Mouse (Mus musculus): ENCODE data around the gene Spice1. TPM values are rescaled to one million over a fixed set of nuclear protein-coding genes. Genes with fewer than 3 reads are reported as not detected.

The Spice1 gene
- polyA plus RNA-seq, 1 experiment from 2014 or later: 38.5 TPM

DNA sequence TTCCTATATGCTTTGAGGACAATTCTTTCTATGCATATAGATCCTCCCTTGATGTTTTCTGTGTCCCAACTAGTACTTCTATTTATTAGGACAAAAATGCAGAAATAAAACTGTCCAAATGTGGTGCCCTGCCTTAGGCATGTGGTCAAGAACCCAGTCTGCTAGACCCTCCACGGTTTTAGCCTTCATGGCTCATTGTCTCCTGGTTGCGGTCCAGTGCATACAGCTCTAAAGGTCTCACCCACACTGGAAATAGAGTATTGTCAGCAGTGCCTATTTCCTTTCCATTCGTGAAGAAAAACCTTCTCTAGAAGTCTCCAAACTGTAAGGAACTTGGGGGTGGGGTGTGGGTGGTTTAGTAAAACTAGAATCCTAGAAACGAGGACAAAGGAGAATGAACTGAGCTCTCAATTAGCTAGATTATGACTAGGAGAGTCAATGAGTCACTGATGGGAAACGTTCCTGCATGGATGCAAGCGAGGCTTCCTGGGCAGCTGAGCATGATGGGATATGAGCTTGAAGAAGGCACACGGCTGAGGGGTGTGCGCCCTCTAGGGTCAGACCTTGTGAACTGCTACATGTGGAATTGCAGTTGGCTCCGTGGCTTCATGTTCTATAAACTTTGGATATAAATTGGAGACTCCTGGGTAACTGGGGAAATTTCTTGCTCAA is 45.1 kb downstream of the Spice1 start:
- H3K4me1 ChIP-seq (ENCODE audit: control insufficient read depth, insufficient read depth, low read length): peaks cover 3% of the 10 kb centered on the region; the same call in 1 of the 2 replicates
- peak; percentile 88 for DNase-seq (ENCODE audit: low spot score, missing footprints)
- no peaks in the 10 kb centered on the region for H3K9me3 ChIP-seq (ENCODE audit: control insufficient read depth, low read length)
- no peak overlapping the region for H3K4me3 ChIP-seq (ENCODE audit: low read depth, low read length)
- no peak overlapping the region for H3K9ac ChIP-seq (ENCODE audit: low read length)
- no peak overlapping the region for H3K4me2 ChIP-seq
- H3K27ac ChIP-seq (ENCODE audit: low read depth, low read length): no peak overlapping the region
- H3K36me3 ChIP-seq (ENCODE audit: control insufficient read depth, insufficient read depth, low read length): 0 out of 2 replicates have a peak, but pooled peaks cover 4% of the 10 kb centered on the region
- H3K27me3 ChIP-seq (ENCODE audit: control insufficient read depth, insufficient read depth, low read length): no peaks in the 10 kb centered on the region
- WGBS: 42% methylated on average over 9 of the region's 9 CpGs
- no peak for ATAC-seq (ENCODE audit: low FRiP score)

GRCm38 (mm10) chr16:44394577-44395243 is 47.8 kb downstream of the Spice1 start, which contains the start of gene Cfap44:
Gene Cfap44 (plus strand): TSS chr16:44394796.
- H3K27me3 ChIP-seq (ENCODE audit: control insufficient read depth, insufficient read depth, low read length): no peaks in the 10 kb centered on the region
- DNase-seq (ENCODE audit: low spot score, missing footprints): peak; percentile 99
- H3K4me2 ChIP-seq: peak within 1 kb of the TSS; percentile 48
- H3K4me1 ChIP-seq (ENCODE audit: control insufficient read depth, insufficient read depth, low read length): peaks cover 3% of the 10 kb centered on the region; the same call in 1 of the 2 replicates
- H3K9me3 ChIP-seq (ENCODE audit: control insufficient read depth, low read length): no peaks in the 10 kb centered on the region
- peak within 1 kb of the TSS; percentile 28; the same call in 1 of the 2 replicates for H3K9ac ChIP-seq (ENCODE audit: low read length)
- H3K4me3 ChIP-seq (ENCODE audit: low read depth, low read length): peak within 1 kb of the TSS; percentile 21
- ATAC-seq (ENCODE audit: low FRiP score): peak; percentile 91
- WGBS: 2% methylated on average over 17 of the region's 17 CpGs
- no peak within 1 kb of the TSS for H3K27ac ChIP-seq (ENCODE audit: low read depth, low read length)
- H3K36me3 ChIP-seq (ENCODE audit: control insufficient read depth, insufficient read depth, low read length): no peaks in the 10 kb centered on the region

DNA sequence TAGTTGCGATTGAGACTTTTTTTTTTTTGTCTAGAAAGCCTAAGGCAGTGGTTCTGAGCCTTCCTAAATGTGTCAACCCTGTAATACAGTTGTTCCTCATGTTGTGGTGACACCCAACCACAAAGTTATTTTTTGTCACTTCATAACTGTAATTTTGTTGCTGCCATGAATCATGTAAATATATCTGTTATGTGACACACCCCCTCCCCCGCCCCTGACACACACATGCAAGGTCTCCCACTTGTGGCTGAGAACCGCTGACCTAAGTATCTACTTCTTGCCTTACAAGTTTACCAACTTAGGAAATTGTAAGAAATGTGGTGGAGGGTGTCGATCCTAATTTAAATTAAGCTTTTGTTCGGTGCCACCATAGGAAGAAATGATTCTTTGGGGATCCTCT is 58.0 kb downstream of the Spice1 start:
- WGBS: 97% methylated on average over 5 of the region's 5 CpGs
- H3K36me3 ChIP-seq (ENCODE audit: control insufficient read depth, insufficient read depth, low read length): no peaks in the 10 kb centered on the region; the same call in 1 of the 2 replicates

GRCm38 (mm10) chr16:44407211-44407610 is 60.3 kb downstream of the Spice1 start:
- Histone ChIP-seq H3K4me3 (ENCODE audit: low read depth, low read length) (no peak overlapping the region), H3K27me3 (ENCODE audit: control insufficient read depth, insufficient read depth, low read length) (no peaks in the 10 kb centered on the region), H3K36me3 (ENCODE audit: control insufficient read depth, insufficient read depth, low read length) (no peaks in the 10 kb centered on the region; the same call in 1 of the 2 replicates), H3K27ac (ENCODE audit: low read depth, low read length) (no peak overlapping the region), H3K4me2 (no peak overlapping the region), H3K9ac (ENCODE audit: low read length) (no peak overlapping the region), H3K9me3 (ENCODE audit: control insufficient read depth, low read length) (no peaks in the 10 kb centered on the region), H3K4me1 (ENCODE audit: control insufficient read depth, insufficient read depth, low read length) (no peaks in the 10 kb centered on the region)
- 88% methylated on average over 5 of the region's 5 CpGs for WGBS
- DNase-seq (ENCODE audit: low spot score, missing footprints) (no peak), ATAC-seq (ENCODE audit: low FRiP score) (no peak)

More for the DNA sequence above, 58.0 kb downstream of the Spice1 start:
- Histone ChIP-seq H3K27me3 (ENCODE audit: control insufficient read depth, insufficient read depth, low read length) (no peaks in the 10 kb centered on the region), H3K4me1 (ENCODE audit: control insufficient read depth, insufficient read depth, low read length) (no peaks in the 10 kb centered on the region), H3K27ac (ENCODE audit: low read depth, low read length) (no peak overlapping the region), H3K4me2 (no peak overlapping the region), H3K9ac (ENCODE audit: low read length) (no peak overlapping the region), H3K9me3 (ENCODE audit: control insufficient read depth, low read length) (no peaks in the 10 kb centered on the region), H3K4me3 (ENCODE audit: low read depth, low read length) (no peak overlapping the region)
- ATAC-seq (ENCODE audit: low FRiP score): no peak
- DNase-seq (ENCODE audit: low spot score, missing footprints): no peak

DNA sequence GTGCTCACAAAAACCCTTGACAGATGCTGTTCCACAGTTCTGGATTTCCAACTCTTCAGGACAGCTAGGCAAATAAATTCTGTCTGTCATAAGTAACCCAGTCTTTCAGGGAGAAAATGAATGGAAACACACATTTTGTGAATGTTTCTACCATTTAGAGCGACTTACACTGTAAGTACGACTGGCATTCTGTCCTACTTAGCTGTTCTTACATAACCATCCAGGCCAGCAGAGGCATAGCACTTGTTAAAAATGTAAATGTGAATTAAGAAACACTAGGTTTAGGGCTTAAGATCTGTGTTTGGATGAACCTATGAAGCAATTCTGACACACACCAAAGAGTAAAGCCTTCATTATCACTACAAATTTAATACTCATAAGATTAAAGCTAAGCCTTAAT is 61.4 kb downstream of the Spice1 start:
- 88% methylated on average over 2 of the region's 2 CpGs for WGBS
- no peaks in the 10 kb centered on the region for H3K4me1 ChIP-seq (ENCODE audit: control insufficient read depth, insufficient read depth, low read length)
- no peak overlapping the region for H3K4me3 ChIP-seq (ENCODE audit: low read depth, low read length)
- H3K27me3 ChIP-seq (ENCODE audit: control insufficient read depth, insufficient read depth, low read length): no peaks in the 10 kb centered on the region
- no peak for ATAC-seq (ENCODE audit: low FRiP score)
- H3K27ac ChIP-seq (ENCODE audit: low read depth, low read length): no peak overlapping the region
- H3K9me3 ChIP-seq (ENCODE audit: control insufficient read depth, low read length): no peaks in the 10 kb centered on the region
- no peak for DNase-seq (ENCODE audit: low spot score, missing footprints)
- H3K9ac ChIP-seq (ENCODE audit: low read length): no peak overlapping the region
- H3K4me2 ChIP-seq: no peak overlapping the region
- H3K36me3 ChIP-seq (ENCODE audit: control insufficient read depth, insufficient read depth, low read length): no peaks in the 10 kb centered on the region; the same call in 1 of the 2 replicates

DNA sequence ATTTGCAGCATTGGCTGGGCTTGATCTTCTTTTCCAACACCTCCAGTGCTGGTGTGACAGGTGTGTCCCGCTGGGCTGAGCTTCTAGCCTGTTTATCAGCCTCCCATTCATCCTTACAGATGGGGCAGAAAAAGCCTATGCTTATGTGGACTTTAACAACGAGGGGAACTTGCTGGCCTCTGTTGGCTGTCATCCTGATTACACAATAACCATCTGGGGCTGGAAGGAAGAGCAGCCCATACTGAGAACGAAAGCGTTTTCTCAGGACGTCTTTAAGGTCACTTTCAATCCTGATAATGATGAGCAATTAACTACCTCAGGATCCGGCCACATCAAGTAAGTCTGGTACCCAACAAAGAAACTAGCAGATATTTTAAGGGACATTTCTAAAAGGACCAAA is 63.3 kb downstream of the Spice1 start:
- ATAC-seq (ENCODE audit: low FRiP score) (no peak), DNase-seq (ENCODE audit: low spot score, missing footprints) (no peak)
- H3K4me2 ChIP-seq: no peak overlapping the region
- H3K27ac ChIP-seq (ENCODE audit: low read depth, low read length): no peak overlapping the region
- no peak overlapping the region for H3K9ac ChIP-seq (ENCODE audit: low read length)
- no peaks in the 10 kb centered on the region for H3K36me3 ChIP-seq (ENCODE audit: control insufficient read depth, insufficient read depth, low read length)
- WGBS: 70% methylated on average over 6 of the region's 6 CpGs
- no peaks in the 10 kb centered on the region for H3K27me3 ChIP-seq (ENCODE audit: control insufficient read depth, insufficient read depth, low read length)
- H3K4me3 ChIP-seq (ENCODE audit: low read depth, low read length): no peak overlapping the region
- H3K4me1 ChIP-seq (ENCODE audit: control insufficient read depth, insufficient read depth, low read length): no peaks in the 10 kb centered on the region
- no peaks in the 10 kb centered on the region for H3K9me3 ChIP-seq (ENCODE audit: control insufficient read depth, low read length)

DNA sequence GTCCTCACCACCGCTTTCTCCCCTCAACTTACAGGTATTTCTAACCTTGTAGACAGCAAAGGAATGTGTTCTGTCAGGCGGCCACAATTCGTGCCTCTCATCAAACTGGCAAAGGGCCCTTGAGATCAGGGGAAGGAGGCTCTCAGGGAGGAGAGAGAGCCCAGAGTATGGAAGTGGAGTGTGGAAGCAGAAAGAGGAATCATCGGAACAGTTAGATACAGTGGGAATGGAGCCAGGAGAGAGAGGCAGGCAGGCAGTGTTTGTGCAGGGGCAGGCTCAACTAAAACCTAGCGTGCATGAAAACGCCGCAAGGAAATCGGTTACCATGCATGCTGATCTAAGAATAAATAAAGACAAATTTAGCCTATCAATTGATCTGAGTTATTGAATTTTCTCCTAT is 70.7 kb downstream of the Spice1 start:
- WGBS: 82% methylated on average over 8 of the region's 8 CpGs
- ATAC-seq (ENCODE audit: low FRiP score) (no peak), DNase-seq (ENCODE audit: low spot score, missing footprints) (no peak)
- Histone ChIP-seq H3K9me3 (ENCODE audit: control insufficient read depth, low read length) (no peaks in the 10 kb centered on the region), H3K27ac (ENCODE audit: low read depth, low read length) (no peak overlapping the region), H3K4me2 (no peak overlapping the region), H3K9ac (ENCODE audit: low read length) (no peak overlapping the region), H3K4me1 (ENCODE audit: control insufficient read depth, insufficient read depth, low read length) (no peaks in the 10 kb centered on the region), H3K27me3 (ENCODE audit: control insufficient read depth, insufficient read depth, low read length) (no peaks in the 10 kb centered on the region), H3K36me3 (ENCODE audit: control insufficient read depth, insufficient read depth, low read length) (no peaks in the 10 kb centered on the region), H3K4me3 (ENCODE audit: low read depth, low read length) (no peak overlapping the region)

- Histone ChIP-seq H3K9ac (ENCODE audit: low read length) (no peak overlapping the region), H3K36me3 (ENCODE audit: control insufficient read depth, insufficient read depth, low read length) (no peaks in the 10 kb centered on the region), H3K4me2 (no peak overlapping the region), H3K4me3 (ENCODE audit: low read depth, low read length) (no peak overlapping the region), H3K27ac (ENCODE audit: low read depth, low read length) (no peak overlapping the region), H3K27me3 (ENCODE audit: control insufficient read depth, insufficient read depth, low read length) (no peaks in the 10 kb centered on the region), H3K9me3 (ENCODE audit: control insufficient read depth, low read length) (no peaks in the 10 kb centered on the region), H3K4me1 (ENCODE audit: control insufficient read depth, insufficient read depth, low read length) (no peaks in the 10 kb centered on the region)
- ATAC-seq (ENCODE audit: low FRiP score) (no peak), DNase-seq (ENCODE audit: low spot score, missing footprints) (no peak)
- WGBS: 86% methylated on average over 8 of the region's 8 CpGs
Measured at GRCm38 (mm10) chr16:44421735-44422134, 74.8 kb downstream of the Spice1 start.

DNA sequence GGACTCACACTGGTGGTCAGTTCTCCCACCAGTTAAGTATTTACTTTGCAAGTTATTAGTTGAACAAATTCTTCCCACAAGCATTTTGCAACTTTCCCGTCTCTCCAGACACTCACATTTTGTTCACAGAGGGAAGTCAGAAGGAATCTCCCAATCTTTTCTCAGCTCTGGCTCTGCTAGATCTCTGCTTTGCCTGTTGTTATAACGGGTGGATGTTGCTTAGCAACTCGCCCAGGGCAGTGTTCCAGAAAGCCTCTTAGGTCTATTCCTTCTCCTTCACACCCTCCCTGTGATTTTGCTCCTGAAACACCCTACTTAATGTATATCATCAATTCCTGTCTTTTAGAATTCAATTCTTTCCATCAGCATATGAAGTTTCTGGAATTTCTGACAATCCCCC is 76.6 kb downstream of the Spice1 start:
- 50% methylated on average over 3 of the region's 3 CpGs for WGBS

More for the DNA sequence above, 76.6 kb downstream of the Spice1 start:
- H3K9ac ChIP-seq (ENCODE audit: low read length): no peak overlapping the region
- no peaks in the 10 kb centered on the region for H3K27me3 ChIP-seq (ENCODE audit: control insufficient read depth, insufficient read depth, low read length)
- no peak overlapping the region for H3K27ac ChIP-seq (ENCODE audit: low read depth, low read length)
- ATAC-seq (ENCODE audit: low FRiP score): no peak
- H3K4me3 ChIP-seq (ENCODE audit: low read depth, low read length): no peak overlapping the region
- H3K4me1 ChIP-seq (ENCODE audit: control insufficient read depth, insufficient read depth, low read length): no peaks in the 10 kb centered on the region; the same call in 1 of the 2 replicates
- H3K36me3 ChIP-seq (ENCODE audit: control insufficient read depth, insufficient read depth, low read length): no peaks in the 10 kb centered on the region
- H3K4me2 ChIP-seq: no peak overlapping the region
- no peaks in the 10 kb centered on the region for H3K9me3 ChIP-seq (ENCODE audit: control insufficient read depth, low read length)
- DNase-seq (ENCODE audit: low spot score, missing footprints): no peak
